Mouse (Mus musculus) cerebellum, adult 2 months (tissue): ENCODE measurements around the gene Ank3. TPM values are rescaled to one million over a fixed set of nuclear protein-coding genes. Genes with fewer than 3 reads are reported as not detected.
A peak's percentile ranks its signal among the peaks of the same experiment; 100 is the strongest.

Experiments
- DNase-seq, 2 experiments: peaks; one replicate each; pipeline ENCODE4 v3.0.0; 2021
- H3K27ac ChIP-seq: fragments of 200-500 bp; 2 replicates; pipeline ENCODE4 v1.5.1; 2012; ENCODE audit warnings: low read length, control low read depth, inconsistent platforms; ENCODE audit not compliant: insufficient read depth
- H3K27me3 ChIP-seq: fragments of 200-500 bp; 2 replicates; pipeline ENCODE4 v1.6.1; 2012; ENCODE audit warnings: inconsistent platforms, mild to moderate bottlenecking, low read length, moderate library complexity; ENCODE audit not compliant: control insufficient read depth, insufficient read depth
- H3K4me1 ChIP-seq: fragments of 200-500 bp; 2 replicates; pipeline ENCODE4 v1.6.1; 2011; ENCODE audit warnings: low read length; ENCODE audit not compliant: control insufficient read depth, insufficient read depth
- H3K4me3 ChIP-seq: fragments of 200-500 bp; replicated peaks from 2 replicates; pipeline ENCODE3; 2011; ENCODE audit warnings: mild to moderate bottlenecking, low read depth, low read length, control low read depth; ENCODE audit not compliant: insufficient read depth
- CTCF ChIP-seq: fragments of 200-500 bp; IDR thresholded peaks from 2 replicates; pipeline ENCODE4 v1.5.1; 2011; ENCODE audit warnings: low read depth, mild to moderate bottlenecking, control low read depth, low read length, moderate library complexity, borderline replicate concordance; ENCODE audit not compliant: insufficient read depth
- POLR2A ChIP-seq: fragments of 200-500 bp; IDR thresholded peaks from 2 replicates; pipeline ENCODE4 v1.6.1; 2011; ENCODE audit warnings: low read length, control low read depth, borderline replicate concordance; ENCODE audit not compliant: insufficient read depth
- WGBS: fragments of 180-500 bp; shearing (Covaris S2); methylation state at CpG from one replicate; pipeline ENCODE4 v1.1.7; 2018; 5-methylcytosine and 5-hydroxymethylcytosine counted together
- polyA plus RNA-seq: library from polyadenylated mRNA; depleted of rRNA; stranded (reverse); fragments of >200 nt; gene quantifications from 2 replicates; pipeline ENCODE4 v1.2.3, GENCODE M21; 2012

Gene Ank3
- polyA plus RNA-seq, 1 experiment, result 239 TPM

- H3K27me3 ChIP-seq, result no peaks in the 10 kb centered on the region
- no peak for DNase-seq
- 85% methylated on average over 13 of the region's 13 CpGs for WGBS
- H3K27ac ChIP-seq, result no peak overlapping the region
- no peaks in the 10 kb centered on the region for H3K4me1 ChIP-seq
- no peak overlapping the region for H3K4me3 ChIP-seq
- TF ChIP-seq POLR2A, result no peak
- 0 out of 2 replicates have a peak, but pooled peaks have one; percentile 12 for TF ChIP-seq CTCF
Measured at GRCm38 (mm10) chr10:69366877-69367387, 31.6 kb upstream of the Ank3 start.

- DNase-seq, result no peak
- 78% methylated on average over 6 of the region's 6 CpGs for WGBS
- TF ChIP-seq POLR2A (no peak), CTCF (no peak)
- H3K4me1 ChIP-seq, result no peaks in the 10 kb centered on the region
- no peak overlapping the region for H3K27ac ChIP-seq
- no peaks in the 10 kb centered on the region for H3K27me3 ChIP-seq
- H3K4me3 ChIP-seq, result no peak overlapping the region
Measured at GRCm38 (mm10) chr10:69369321-69369720, 29.3 kb upstream of the Ank3 start.

GRCm38 (mm10) chr10:69371441-69371840, 27.1 kb upstream of the Ank3 start:
- TF ChIP-seq POLR2A, result no peak
- TF ChIP-seq CTCF, result peak; percentile 72
- Histone ChIP-seq H3K27ac (no peak overlapping the region), H3K4me3 (no peak overlapping the region), H3K27me3 (no peaks in the 10 kb centered on the region), H3K4me1 (no peaks in the 10 kb centered on the region)
- WGBS, result 12% methylated on average over 10 of the region's 10 CpGs
- DNase-seq, result peak; percentile 10 to 33

- Histone ChIP-seq H3K4me1 (no peaks in the 10 kb centered on the region), H3K4me3 (no peak overlapping the region), H3K27ac (no peak overlapping the region), H3K27me3 (no peaks in the 10 kb centered on the region)
- TF ChIP-seq CTCF (no peak), POLR2A (no peak)
- no peak for DNase-seq
- WGBS, result 91% methylated on average over 14 of the region's 14 CpGs
Measured at GRCm38 (mm10) chr10:69372061-69372460, 26.5 kb upstream of the Ank3 start.

- Histone ChIP-seq H3K4me1 (no peaks in the 10 kb centered on the region), H3K27me3 (no peaks in the 10 kb centered on the region), H3K4me3 (no peak overlapping the region), H3K27ac (no peak overlapping the region)
- DNase-seq, result no peak
- WGBS, result 58% methylated on average over 10 of the region's 10 CpGs
- no peak for TF ChIP-seq POLR2A
- no peak for TF ChIP-seq CTCF
Measured at GRCm38 (mm10) chr10:69373796-69374550, 24.6 kb upstream of the Ank3 start.

- no peak overlapping the region for H3K27ac ChIP-seq
- H3K4me1 ChIP-seq, result no peaks in the 10 kb centered on the region
- H3K27me3 ChIP-seq, result no peaks in the 10 kb centered on the region
- TF ChIP-seq POLR2A, result no peak
- no peak for TF ChIP-seq CTCF
- WGBS, result 61% methylated on average over 7 of the region's 7 CpGs
- H3K4me3 ChIP-seq, result no peak overlapping the region
- no peak for DNase-seq
Measured at GRCm38 (mm10) chr10:69375154-69375553, 23.4 kb upstream of the Ank3 start.

- Histone ChIP-seq H3K27ac (no peak overlapping the region), H3K4me3 (no peak overlapping the region), H3K27me3 (no peaks in the 10 kb centered on the region), H3K4me1 (no peaks in the 10 kb centered on the region)
- no peak for DNase-seq
- TF ChIP-seq CTCF, result no peak
- TF ChIP-seq POLR2A, result no peak
- 59% methylated on average over 1 of the region's 1 CpGs for WGBS
Measured at GRCm38 (mm10) chr10:69383186-69383585, 15.4 kb upstream of the Ank3 start.

- H3K4me3 ChIP-seq, result no peak overlapping the region
- 49% methylated on average over 11 of the region's 11 CpGs for WGBS
- no peaks in the 10 kb centered on the region for H3K4me1 ChIP-seq
- TF ChIP-seq POLR2A (no peak), CTCF (no peak)
- no peaks in the 10 kb centered on the region for H3K27me3 ChIP-seq
- H3K27ac ChIP-seq, result no peak overlapping the region
- DNase-seq, result no peak
Measured at GRCm38 (mm10) chr10:69384640-69385039, 13.9 kb upstream of the Ank3 start.
